Mouse (Mus musculus) heart, embryonic 14.5 days (tissue): ENCODE measurements around the gene Pgam2. TPM values are rescaled to one million over a fixed set of nuclear protein-coding genes. Genes with fewer than 3 reads are reported as not detected.

Experiments
- ATAC-seq: fragments of 200-750 bp; cut with Nextera tagmentation; 2 replicates; pipeline ENCODE4 v1.8.0; 2017; ENCODE audit warnings: low read depth, moderate TSS enrichment; ENCODE audit not compliant: insufficient number of reproducible peaks, insufficient read depth, low FRiP score
- H3K27ac ChIP-seq, 2 experiments: fragments of 200-500 bp in 1 of 2; fragments of 300-500 bp in 1 of 2; sonication (generic) in 1 of 2; replicated peaks in 1 of 2; 2 replicates each; pipeline ENCODE4 v1.5.1; 2012 to 2014; ENCODE audit warnings: low read depth in 2 of 2, low read length in 2 of 2, control low read depth in 1 of 2, mild to moderate bottlenecking in 1 of 2, mixed read lengths in 1 of 2; ENCODE audit not compliant: control insufficient read depth in 1 of 2, insufficient read depth in 1 of 2
- H3K27me3 ChIP-seq: fragments of 300-500 bp; sonication (generic); 2 replicates; pipeline ENCODE4 v1.6.1; 2014; ENCODE audit warnings: mild to moderate bottlenecking, low read length, control low read depth; ENCODE audit not compliant: control insufficient read depth, insufficient read depth
- H3K36me3 ChIP-seq: fragments of 300-500 bp; sonication (generic); 2 replicates; pipeline ENCODE4 v1.6.1; 2014; ENCODE audit warnings: mild to moderate bottlenecking, control low read depth, low read length, mixed read lengths; ENCODE audit not compliant: control insufficient read depth, insufficient read depth
- H3K4me1 ChIP-seq, 2 experiments: fragments of 200-500 bp in 1 of 2; fragments of 300-500 bp in 1 of 2; sonication (generic) in 1 of 2; 2 replicates each; pipeline ENCODE4 v1.6.1; 2012 to 2014; ENCODE audit warnings: low read length in 2 of 2, control low read depth in 1 of 2, mixed read lengths in 1 of 2; ENCODE audit not compliant: control insufficient read depth in 2 of 2, insufficient read depth in 2 of 2
- H3K4me2 ChIP-seq: fragments of 300-500 bp; sonication (generic); 2 replicates; pipeline ENCODE4 v1.6.1; 2014; ENCODE audit warnings: mild to moderate bottlenecking, low read length
- H3K4me3 ChIP-seq, 2 experiments: fragments of 200-500 bp in 1 of 2; fragments of 300-500 bp in 1 of 2; sonication (generic) in 1 of 2; 2 replicates each; pipeline ENCODE4 v1.5.1; 2012 to 2014; ENCODE audit warnings: low read length in 2 of 2, mild to moderate bottlenecking in 2 of 2, control low read depth in 1 of 2, low read depth in 1 of 2, moderate library complexity in 1 of 2; ENCODE audit not compliant: control insufficient read depth in 1 of 2, insufficient read depth in 1 of 2
- H3K9ac ChIP-seq: fragments of 300-500 bp; sonication (generic); 2 replicates; pipeline ENCODE4 v1.6.1; 2014; ENCODE audit warnings: mild to moderate bottlenecking, low read length
- H3K9me3 ChIP-seq: fragments of 300-500 bp; sonication (generic); 2 replicates; pipeline ENCODE4 v1.6.1; 2016; ENCODE audit warnings: low read length, control low read depth; ENCODE audit not compliant: control insufficient read depth
- WGBS: fragments of 180-500 bp; shearing (Covaris S2); extraction: QIAGEN DNeasy Blood & Tissue Kit; methylation state at CpG from one replicate; pipeline ENCODE4 v1.1.7; 2014; 5-methylcytosine and 5-hydroxymethylcytosine counted together
- polyA plus RNA-seq: library from polyadenylated mRNA; unstranded; fragments of >200 nt; fragmentation: Nextera tagmentation; extraction: Ambion mirVana; gene quantifications from 2 replicates; pipeline ENCODE4 v1.2.1, GENCODE M21; 2014

Pgam2 gene
- polyA plus RNA-seq, 1 experiment from 2014 or later: 1,126 TPM

- H3K4me2 ChIP-seq: no peak overlapping the region
- H3K27me3 ChIP-seq: no peaks in the 10 kb centered on the region
- H3K9ac ChIP-seq: no peak overlapping the region
- H3K4me1 ChIP-seq: peaks cover 0 to 8% of the 10 kb centered on the region in 2 experiments; a peak in 2 of 4 replicates
- 82% methylated on average over 3 of the region's 3 CpGs for WGBS
- H3K9me3 ChIP-seq: peaks cover 13% of the 10 kb centered on the region
- H3K27ac ChIP-seq: no peak overlapping the region
- no peak for ATAC-seq
- H3K36me3 ChIP-seq: no peaks in the 10 kb centered on the region
- H3K4me3 ChIP-seq: no peak overlapping the region
Measured at GRCm38 (mm10) chr11:5843131-5843530, 39.6 kb upstream of the Pgam2 start.

DNA sequence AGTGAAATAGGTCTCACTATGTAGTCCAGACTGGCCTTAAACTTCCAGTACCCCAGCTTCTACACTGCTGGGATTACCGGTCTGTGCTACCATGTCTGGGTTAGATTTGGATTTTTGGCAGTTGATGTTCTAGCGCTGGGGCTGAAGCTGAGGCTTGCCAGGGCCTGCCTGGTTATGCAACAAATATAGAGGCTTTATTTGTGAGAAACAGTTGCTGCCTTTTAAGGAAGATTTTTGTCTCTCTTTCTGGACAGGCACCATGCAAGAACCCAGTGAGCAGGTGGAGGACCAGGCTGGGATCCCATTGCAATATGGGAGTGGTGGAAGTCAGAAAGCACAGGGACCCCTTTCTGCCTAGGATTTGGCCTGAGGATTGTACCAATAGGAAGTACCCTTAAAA, 38.2 kb upstream of the Pgam2 start:
- 94% methylated on average over 2 of the region's 2 CpGs for WGBS
- Histone ChIP-seq H3K9me3 (peaks cover 8% of the 10 kb centered on the region), H3K4me3 (no peak overlapping the region), H3K4me2 (no peak overlapping the region), H3K27me3 (no peaks in the 10 kb centered on the region), H3K27ac (no peak overlapping the region), H3K4me1 (peaks cover 4 to 5% of the 10 kb centered on the region in 2 experiments; a peak in 2 of 4 replicates), H3K9ac (no peak overlapping the region), H3K36me3 (no peaks in the 10 kb centered on the region)
- no peak for ATAC-seq

- Histone ChIP-seq H3K9ac (no peak overlapping the region), H3K27ac (no peak overlapping the region), H3K36me3 (peaks cover 1% of the 10 kb centered on the region; the same call in 1 of the 2 replicates), H3K9me3 (peaks cover 8% of the 10 kb centered on the region), H3K27me3 (no peaks in the 10 kb centered on the region), H3K4me1 (peaks cover 0 to 8% of the 10 kb centered on the region in 2 experiments; a peak in 2 of 4 replicates), H3K4me3 (no peak overlapping the region), H3K4me2 (no peak overlapping the region)
- WGBS: 82% methylated on average over 7 of the region's 7 CpGs
- ATAC-seq: no peak
Measured at GRCm38 (mm10) chr11:5840346-5840745, 36.8 kb upstream of the Pgam2 start.

DNA sequence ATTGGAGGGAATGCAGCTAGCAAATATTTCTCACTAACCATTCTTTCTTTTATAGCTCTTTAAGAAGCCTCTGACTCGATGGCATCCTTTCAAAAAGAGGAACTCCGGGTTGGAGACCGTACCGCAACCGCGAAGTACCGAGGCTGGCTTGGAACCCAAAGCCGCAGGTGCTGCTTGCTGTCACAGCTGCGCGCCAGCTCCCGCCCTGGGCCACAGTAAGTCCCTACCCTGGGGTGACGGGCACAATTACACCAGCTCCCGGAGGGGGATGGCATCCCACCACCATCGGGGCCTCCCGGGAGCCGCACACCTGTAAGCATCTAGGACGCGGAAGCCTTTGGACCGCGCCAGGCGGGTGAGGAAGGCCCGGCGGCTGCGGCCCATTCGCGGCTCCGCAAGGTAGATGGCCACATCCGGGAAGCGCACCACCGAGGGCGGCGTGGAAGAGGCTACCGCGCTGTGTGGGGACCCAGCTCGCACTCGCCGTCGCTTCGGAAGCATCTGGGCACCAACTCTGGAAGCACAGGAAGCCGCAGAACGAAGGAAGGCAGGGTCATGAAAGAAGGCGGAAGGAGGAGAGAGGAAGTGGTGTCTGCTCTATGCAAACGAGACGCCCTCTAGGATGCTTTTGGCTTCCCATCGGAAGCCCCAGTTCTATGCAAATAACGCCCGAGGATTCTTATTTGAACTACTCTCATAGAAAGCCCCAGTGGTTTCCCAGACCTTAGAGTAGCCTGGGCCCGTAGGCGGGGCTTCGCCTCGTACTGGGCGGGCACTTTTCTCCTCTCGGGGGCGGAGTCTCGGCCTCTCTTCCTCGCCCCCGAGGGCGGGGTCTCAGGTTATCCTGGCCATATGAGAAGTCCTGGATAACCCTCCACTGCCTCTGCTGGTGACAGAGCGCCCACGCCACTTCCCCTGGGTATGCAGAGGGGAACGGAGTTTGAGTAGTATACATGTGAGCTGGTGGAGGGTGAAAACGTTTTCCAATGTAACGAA, 34.0 kb upstream of the Pgam2 start, which contains the start of gene Polm:
Gene Polm, minus strand, starts transcription at position 766 of the 996 bp plus-strand sequence.
- peak; percentile 93 for ATAC-seq

DNA sequence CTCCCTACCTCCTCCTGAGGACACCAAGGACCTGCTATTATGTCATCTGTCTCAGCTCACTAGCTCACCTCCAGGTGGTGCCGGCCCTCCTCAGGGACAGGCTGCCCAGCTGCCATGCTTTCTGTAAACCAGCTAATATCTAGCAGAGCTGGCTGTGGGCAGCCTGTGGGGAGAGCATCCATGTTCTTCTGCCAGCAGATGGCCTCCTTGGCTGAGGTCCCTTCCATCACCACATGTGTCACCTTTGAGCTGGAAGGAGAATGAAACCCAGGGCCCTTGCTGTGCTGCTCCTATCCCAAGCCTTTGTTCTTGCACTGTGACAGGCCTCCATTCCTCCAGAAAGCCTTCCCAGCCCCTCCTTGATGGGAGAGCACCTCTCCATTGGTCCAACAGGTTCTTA, 32.6 kb upstream of the Pgam2 start:
- Histone ChIP-seq H3K4me3 (no peak overlapping the region), H3K4me2 (no peak overlapping the region), H3K27ac (no peak overlapping the region), H3K4me1 (peaks cover 0 to 8% of the 10 kb centered on the region in 2 experiments; a peak in 3 of 4 replicates), H3K9me3 (0 out of 2 replicates have a peak, but pooled peaks cover 2% of the 10 kb centered on the region), H3K9ac (no peak overlapping the region), H3K27me3 (no peaks in the 10 kb centered on the region), H3K36me3 (peaks cover 39% of the 10 kb centered on the region)
- 37% methylated on average over 1 of the region's 1 CpGs for WGBS
- no peak for ATAC-seq

More for the DNA sequence above, 34.0 kb upstream of the Pgam2 start, which contains the start of gene Polm:
- under 1% methylated on average over 63 of the region's 63 CpGs for whole genome bisulfite sequencing
- Histone ChIP-seq H3K27ac (peak within 1 kb of the TSS; percentile 73 to 84), H3K27me3 (no peaks in the 10 kb centered on the region), H3K4me1 (peaks cover 0 to 8% of the 10 kb centered on the region in 2 experiments; a peak in 2 of 4 replicates), H3K4me3 (peak within 1 kb of the TSS; percentile 81 to 86), H3K36me3 (peaks cover 27% of the 10 kb centered on the region), H3K9me3 (0 out of 2 replicates have a peak, but pooled peaks cover 2% of the 10 kb centered on the region), H3K4me2 (peak within 1 kb of the TSS; percentile 95), H3K9ac (peak within 1 kb of the TSS; percentile 87)

GRCm38 (mm10) chr11:5835057-5835456, 31.5 kb upstream of the Pgam2 start:
- no peak overlapping the region for H3K4me3 ChIP-seq
- H3K27ac ChIP-seq: no peak overlapping the region
- WGBS: 84% methylated on average over 7 of the region's 7 CpGs
- H3K9ac ChIP-seq: no peak overlapping the region
- ATAC-seq: no peak
- H3K4me1 ChIP-seq: peaks cover 3 to 14% of the 10 kb centered on the region in 2 experiments; a peak in 3 of 4 replicates
- H3K4me2 ChIP-seq: no peak overlapping the region
- H3K27me3 ChIP-seq: no peaks in the 10 kb centered on the region
- H3K9me3 ChIP-seq: no peaks in the 10 kb centered on the region
- peaks cover 47% of the 10 kb centered on the region for H3K36me3 ChIP-seq

GRCm38 (mm10) chr11:5834506-5834905, 31.0 kb upstream of the Pgam2 start:
- ATAC-seq: no peak
- no peak overlapping the region for H3K4me3 ChIP-seq
- H3K4me1 ChIP-seq: peaks cover 3 to 14% of the 10 kb centered on the region in 2 experiments; a peak in 3 of 4 replicates
- H3K27me3 ChIP-seq: no peaks in the 10 kb centered on the region
- no peak overlapping the region for H3K27ac ChIP-seq
- no peaks in the 10 kb centered on the region for H3K9me3 ChIP-seq
- H3K9ac ChIP-seq: no peak overlapping the region
- no peak overlapping the region for H3K4me2 ChIP-seq
- WGBS: 76% methylated on average over 9 of the region's 9 CpGs
- peaks cover 51% of the 10 kb centered on the region for H3K36me3 ChIP-seq
